Mouse (Mus musculus) urinary bladder, postnatal 10 days (tissue): ENCODE measurements around the gene Amigo3.

ENCODE experiments used
- DNase-seq: peaks from one replicate; pipeline ENCODE4 v3.0.0; 2022; ENCODE audit warnings: low spot score

The Amigo3 gene

DNA sequence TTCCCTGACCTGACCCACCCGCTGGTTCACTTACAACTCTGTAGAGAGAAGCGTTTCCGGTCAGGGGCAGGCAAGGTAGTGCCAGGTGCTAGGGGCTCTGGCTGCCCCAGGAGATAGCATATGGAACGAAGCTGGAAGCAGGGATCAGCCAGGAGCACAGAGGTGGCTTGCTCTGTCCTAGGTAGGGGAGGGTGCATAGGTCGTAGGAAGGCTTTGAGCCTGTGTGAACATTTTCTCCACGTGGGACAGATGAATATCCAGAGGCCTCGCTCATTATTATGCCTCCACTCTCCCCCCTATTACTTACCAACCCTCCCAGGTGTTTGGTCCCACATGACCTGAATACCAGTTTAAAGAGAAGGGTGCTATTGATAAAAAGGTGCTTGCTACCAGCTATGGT, 548 bp upstream of the Amigo3 start:
- DNase-seq, result no peak

DNA sequence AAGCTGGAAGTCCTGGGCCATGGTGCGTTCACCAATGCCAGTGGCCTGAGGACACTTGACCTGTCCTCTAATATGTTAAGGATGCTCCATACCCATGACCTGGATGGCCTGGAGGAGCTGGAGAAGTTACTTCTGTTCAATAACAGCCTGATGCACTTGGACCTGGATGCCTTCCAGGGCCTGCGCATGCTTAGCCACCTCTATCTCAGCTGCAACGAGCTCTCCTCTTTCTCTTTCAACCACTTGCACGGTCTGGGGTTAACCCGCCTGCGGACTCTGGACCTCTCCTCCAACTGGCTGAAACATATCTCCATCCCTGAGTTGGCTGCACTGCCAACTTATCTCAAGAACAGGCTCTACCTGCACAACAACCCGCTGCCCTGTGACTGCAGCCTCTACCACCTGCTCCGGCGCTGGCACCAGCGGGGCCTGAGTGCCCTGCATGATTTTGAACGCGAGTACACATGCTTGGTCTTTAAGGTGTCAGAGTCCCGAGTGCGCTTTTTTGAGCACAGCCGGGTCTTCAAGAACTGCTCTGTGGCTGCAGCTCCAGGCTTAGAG, 786 bp downstream of the Amigo3 start:
- DNase-seq, result no peak

DNA sequence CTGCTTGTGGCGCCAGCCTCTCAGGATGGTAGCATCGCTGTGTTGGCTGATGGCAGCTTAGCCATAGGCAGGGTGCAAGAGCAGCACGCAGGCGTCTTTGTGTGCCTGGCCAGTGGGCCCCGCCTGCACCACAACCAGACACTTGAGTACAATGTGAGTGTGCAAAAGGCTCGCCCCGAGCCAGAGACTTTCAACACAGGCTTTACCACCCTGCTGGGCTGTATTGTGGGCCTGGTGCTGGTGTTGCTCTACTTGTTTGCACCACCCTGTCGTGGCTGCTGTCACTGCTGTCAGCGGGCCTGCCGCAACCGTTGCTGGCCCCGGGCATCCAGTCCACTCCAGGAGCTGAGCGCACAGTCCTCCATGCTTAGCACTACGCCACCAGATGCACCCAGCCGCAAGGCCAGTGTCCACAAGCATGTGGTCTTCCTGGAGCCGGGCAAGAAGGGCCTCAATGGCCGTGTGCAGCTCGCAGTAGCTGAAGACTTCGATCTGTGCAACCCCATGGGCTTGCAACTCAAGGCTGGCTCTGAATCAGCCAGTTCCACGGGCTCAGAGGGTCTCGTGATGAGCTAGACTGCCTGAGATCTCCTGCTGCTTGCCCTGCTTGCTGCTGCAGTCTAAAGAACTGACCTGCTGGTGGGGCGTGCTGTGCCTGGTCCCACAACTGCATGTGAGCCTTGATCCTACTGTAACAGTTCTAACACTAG, 1.5 kb downstream of the Amigo3 start:
- DNase-seq, result no peak

DNA sequence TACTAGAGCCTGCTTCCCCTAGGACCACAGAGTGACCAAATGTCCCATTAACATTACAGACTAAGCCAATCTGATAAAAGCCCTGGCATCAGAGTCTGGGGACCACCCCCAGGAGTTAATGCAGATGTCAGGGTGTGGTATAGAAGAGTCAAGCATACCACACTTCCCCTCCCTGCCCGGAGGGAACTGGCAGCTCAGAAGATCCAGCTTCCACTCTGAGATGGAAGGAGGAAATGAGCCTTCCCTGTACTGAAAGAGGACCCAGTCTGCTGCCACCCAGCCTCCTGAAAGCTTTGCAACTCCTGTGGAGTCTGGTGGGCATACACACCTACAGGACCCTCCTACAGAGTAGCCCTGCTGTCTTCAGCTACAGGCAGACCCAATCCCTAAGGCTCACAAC, 2.1 kb downstream of the Amigo3 start:
- DNase-seq, result no peak

DNA sequence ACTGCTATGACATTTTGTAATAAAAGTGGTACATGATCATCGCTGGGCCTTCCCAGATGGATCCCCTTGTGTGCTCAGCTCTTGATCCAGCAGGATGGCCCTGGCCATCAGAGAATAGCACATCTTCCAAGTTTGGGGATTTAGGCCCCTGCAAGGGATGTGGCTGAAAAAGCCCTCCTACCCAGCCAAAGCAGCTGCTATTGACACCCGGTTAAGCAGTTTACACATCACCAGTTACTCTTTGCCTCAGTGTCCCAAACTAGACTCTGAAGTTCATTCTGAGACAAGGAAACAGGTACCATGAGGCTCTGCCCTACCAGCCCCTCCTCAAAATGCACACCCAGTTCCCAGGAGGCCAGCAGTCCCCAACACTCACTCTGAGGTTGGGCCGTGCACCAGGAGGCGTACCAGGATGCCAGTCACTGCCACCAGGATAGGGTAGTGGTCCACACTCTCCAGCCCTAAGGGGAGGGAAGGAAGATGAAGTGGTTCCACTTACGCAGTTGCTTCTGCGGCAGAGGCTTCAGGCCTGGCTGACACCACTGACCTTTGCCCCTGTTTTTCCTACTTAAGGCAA, 2.8 kb downstream of the Amigo3 start:
- DNase-seq, result no peak

DNA sequence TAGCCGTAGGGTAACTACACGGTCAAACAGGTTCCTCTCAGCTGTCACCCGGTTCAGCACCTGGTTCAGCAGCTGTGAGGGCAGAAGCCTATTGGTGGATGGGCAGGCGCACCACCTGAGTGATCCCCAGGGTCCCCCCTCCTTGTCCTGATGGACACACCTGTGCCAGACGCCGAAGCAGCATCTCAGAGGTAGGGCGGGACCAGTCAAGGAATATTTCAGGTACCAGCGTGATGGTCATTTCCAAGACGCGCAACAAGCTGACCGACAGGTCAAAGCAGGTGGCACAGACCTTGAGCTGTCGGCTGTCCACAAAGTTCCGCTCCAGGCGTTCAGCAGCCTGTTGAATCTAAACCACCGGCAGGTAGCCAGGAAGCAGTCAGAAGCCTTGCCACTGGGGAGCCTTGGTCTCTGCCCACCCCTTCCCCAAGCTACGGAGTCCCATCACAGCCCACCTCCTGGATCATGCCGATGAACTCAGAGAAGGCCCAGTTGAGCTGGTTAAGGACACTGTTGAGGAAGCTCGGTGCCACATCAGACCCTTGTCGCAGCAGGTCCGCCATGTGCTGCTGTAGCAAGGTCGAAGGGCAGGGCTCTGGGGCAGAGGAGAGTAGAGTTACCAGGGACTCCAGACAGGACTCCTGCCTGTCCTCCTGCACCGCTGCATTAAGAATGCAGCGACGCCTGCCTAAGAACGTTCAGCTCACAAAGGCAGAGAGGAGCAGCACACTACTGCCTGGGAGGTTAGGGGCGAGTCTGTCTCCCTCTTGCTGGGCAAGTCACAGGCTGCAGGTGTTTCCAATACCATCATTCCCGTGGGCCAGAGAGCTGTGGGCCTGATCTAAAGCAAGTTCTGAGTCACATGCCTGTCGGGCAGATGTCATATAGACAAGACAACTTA, 3.7 kb downstream of the Amigo3 start:
- DNase-seq, result no peak

DNA sequence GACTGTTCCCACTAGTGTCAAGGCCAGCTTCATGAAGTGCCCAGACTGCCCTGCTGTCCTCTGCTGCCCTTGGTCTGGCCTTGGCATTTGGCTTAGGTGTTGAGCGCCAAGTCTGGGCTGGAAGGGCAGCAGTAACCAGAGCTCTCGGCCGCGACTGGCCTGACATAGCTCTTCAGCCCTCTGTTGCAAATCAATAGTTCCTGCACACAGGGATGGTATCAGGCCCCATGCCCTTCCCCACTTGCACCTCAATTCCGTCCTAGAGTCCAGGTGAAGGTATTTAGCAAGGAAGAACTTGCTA, 4.3 kb downstream of the Amigo3 start:
- DNase-seq, result no peak

DNA sequence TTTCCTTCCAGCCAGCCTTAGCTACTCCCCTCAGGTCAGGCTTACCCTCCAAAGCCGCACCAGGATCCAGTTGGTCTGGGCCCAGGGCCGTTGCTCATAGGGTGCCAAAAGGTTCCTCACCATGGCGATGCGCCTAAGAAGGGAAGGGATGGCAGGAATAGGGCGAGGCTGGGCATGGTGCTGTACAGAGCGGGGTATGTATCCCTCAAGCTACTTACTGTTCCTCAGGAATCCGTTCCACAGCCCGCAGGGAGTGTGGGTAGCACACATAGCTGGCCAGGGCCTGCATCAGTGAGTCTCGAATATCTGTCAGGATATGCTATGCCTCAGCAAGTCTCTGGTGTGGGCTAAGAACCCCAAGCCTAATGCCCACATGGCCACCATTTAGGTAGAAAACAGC, 5.3 kb downstream of the Amigo3 start:
- no peak for DNase-seq

DNA sequence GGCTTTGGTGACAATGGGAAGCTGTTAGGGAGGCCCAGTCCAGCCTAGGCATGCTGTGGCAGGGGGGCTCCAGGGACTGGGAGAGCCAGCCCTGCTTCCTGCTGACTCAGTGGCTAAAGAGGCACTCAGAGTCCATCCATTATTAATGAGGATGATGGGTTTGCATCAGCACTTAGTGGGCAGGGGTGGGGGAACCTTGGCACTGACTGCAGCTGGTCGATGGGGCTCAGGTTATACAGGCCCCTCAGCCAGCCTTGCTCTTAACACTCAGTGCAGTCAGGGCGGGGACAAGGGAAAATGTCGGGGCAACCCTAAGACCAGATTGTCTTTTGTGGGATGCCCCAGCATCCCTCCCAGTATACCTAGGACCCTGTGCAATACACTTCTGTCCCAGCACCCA, 9.2 kb downstream of the Amigo3 start:
- DNase-seq, result no peak

DNA sequence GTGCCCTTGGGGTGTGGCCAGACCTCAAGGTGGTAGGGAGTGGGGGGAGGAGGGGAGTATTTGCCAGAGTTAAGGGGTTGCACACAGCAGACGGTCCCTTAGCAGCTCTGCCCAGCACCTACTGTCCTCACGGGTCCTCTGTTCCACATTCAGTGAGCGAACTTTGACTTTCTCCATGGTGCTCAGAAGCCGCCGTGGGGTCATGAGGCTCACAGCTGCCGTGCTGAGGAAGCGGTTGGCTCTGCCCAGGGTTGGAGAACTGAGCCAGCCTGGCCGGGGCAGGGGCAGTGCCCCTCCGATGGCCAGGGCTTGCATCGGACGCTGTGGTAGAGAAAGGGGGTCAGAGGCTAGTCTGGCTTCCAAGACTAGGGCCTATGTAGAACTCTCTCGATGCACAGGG, 10.4 kb downstream of the Amigo3 start:
- DNase-seq, result no peak

DNA sequence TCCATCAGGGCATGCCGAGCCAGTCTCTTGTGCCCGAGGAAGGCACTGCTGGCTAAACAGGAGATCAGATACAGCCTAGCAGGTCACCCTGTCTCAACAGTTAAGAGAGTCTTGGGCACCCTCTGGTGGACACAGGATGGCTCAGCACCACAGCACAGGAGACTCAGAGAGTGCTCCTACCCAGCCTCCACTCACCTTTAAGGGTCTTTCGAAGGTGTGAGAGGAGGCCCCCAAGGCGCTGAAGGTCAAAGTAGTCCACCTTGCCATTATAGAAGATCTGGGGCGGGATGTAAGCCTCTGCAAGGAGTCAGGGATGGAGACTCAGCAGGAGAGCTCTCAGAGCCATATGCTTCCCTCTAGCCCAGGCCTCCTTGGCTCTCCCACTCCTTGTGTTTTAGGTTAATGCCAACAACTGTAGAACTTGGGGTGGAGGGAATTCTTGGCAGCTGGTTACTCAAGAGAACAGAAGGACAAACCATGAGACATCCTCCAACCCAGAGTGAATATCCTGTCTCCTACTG, 12.6 kb downstream of the Amigo3 start:
- no peak for DNase-seq

DNA sequence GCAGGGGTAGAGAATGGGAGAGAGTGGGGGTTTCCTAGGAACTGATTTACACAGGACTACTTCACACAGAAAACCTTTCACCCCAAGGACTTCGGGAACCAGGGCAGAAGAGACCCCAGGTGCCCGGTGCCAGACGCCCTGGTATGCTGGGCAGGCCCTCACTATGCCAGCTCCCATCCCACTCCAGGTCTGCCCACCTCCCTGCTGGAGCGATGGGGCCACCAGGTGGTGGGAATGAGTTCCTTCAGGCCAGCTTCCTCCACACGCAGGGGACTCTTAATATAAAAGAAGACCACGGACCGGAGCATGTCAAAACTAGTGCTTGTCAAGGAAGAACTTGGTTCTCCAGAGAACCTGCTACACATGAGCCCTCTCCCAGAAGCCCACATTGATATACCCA, 14.2 kb downstream of the Amigo3 start:
- DNase-seq, result no peak

DNA sequence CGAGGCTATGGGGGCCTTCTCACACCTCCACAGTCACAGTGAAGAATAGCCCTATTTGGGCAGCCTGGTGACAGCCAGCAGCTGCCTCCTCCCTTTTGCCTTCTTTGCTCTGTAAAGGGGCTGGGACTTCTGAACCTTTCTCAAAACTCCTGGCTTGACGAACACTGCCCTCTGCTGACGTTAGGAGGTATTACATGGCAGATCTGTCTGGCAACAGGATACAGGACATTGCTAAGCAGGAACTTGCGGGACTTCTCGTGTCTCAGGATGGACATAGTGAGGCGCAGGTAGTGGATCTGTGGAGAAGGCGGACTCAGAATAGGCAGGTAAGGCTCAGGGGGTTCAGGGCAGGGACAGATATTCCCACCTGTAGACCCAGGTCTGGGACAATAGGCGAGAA, 14.9 kb downstream of the Amigo3 start:
- DNase-seq, result peak; percentile 50

DNA sequence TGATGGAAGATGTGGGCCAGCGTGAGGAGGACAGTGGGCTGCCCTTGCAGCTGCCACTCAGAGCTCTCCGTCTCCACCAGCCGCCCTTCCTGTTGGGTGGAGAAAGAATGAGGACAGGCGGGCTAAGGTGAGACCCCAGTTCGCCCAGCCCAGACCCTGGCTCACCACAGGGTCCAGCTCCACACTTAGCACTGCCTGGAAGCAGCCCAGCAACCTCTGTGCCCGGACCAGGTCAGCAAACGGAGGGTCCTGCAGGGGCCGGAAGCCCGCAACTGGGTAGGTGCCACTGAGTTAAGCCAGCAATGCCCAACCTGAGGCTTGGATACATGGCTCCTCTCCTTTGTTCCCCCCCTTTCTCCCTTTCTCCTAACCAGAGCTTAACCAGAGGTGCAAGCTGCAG, 16.0 kb downstream of the Amigo3 start:
- DNase-seq, result no peak

DNA sequence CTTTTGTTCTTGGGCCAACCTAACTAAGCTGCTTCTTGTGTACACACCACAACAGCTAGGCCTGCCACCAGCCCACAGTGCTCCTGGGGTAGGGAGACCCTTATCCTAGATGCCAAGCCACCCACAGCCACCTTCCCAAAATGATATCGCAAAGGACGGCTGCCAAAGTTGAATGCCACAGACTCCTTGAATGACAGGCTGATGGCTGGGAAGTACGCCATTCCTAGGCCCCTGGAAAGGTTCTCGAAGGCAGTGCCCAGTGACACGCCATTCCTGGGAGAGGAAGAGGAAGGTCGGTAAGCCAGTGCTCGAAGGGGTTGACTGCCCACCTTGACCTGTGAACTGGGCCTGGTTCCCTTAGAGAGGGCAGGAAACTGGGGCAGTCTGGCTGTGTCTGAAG, 16.6 kb downstream of the Amigo3 start:
- no peak for DNase-seq

DNA sequence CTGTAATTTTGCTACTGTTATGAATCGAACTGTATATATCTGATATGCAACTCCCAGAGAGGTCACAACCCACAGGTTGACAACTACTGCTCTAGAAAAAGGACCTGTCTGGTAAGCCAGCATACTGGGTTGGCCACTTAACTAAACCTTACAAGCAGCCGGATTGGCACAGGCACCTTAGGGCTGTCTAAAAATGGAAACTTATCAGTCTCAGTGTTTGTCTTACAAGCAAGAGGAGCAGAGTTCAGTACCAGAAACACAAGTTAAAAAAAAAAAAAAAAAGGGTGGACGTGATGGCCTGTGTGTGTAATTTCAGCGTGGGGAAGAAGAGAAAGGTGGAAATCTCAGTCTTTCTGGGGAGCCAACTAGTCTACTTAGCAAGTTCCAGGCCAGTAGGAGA, 18.8 kb downstream of the Amigo3 start:
- DNase-seq, result no peak

DNA sequence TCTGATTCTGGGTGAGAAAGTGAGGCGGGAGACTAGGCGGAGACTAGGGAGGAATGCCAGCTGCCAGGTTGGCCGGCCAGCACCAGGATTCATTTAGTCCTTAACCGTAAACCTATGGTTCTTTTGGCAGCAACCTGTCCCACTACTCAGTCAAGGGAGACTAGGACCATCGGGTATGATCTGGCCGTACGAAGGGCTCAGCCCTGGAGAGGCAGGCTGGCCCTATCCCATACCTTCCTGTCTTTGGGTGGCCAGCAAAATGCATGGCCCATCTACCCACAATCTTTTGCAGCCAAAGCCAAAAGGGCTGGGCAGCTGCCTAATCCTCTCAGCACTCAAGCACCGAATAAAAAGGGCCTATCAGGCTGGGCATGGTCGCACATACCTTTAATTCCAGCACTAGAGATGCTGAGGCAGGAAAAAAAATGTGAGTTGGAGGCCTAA, 19.5 kb downstream of the Amigo3 start:
- DNase-seq, result no peak

DNA sequence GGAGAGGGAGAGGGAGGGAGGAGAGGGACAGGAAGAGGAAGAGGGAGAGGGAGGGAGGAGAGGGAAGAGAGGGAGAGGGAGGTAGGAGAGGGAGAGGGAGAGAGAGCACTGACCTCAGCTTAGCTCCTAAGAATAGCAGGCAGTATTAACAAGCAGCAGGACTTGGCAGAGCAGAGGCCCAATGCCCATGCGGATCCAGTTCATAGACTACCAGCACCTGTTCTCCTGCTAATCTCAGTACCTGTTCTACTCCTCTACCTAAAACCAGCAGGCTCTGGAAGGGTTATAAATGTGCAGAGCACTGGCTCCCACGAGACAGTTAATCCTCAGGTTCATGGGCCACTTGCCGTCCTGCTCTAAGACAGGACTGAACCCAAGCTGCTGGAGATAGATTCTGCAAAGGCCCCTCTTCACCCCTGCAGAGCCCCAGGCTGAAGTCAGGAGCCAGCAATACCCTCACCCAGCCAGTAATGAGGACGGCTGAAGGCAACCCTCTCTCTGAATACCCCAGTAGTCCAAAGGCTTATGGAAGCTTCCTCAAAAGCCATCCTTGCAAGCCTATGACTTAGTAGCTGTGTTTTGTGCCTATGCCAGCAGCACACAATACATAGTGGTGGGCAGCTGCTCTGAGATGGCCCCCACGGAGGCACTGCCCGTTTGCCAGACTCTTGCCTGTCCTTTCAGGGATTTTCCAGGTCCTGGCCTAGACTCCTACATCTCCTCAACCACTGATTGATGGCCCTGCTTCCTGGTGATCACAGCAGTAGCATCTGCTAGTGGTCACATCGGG, 20.4 kb downstream of the Amigo3 start:
- DNase-seq, result no peak

DNA sequence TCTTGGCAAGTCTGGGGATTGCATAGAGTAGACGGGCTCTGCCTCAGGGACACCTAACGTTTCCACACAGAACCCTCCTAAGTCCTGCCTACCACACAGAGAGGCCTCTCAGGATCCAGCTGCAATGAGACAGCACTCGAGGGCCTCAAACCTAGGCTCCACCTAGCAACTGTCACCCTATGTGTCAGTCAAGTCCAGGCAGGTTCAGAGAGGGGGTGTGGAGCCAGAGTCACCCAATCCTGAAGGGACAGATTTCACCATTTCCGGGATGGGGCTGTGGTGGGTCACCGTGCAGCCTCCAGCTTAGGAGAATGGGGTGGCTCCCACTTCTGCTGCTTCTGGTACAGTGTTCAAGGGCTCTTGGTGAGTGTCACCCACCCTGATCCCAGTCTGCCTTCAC, 27.2 kb downstream of the Amigo3 start, which contains the start of gene Mst1:
TSS of gene Mst1 (plus strand) at position 269 of the 400 bp plus-strand sequence.
- no peak for DNase-seq

DNA sequence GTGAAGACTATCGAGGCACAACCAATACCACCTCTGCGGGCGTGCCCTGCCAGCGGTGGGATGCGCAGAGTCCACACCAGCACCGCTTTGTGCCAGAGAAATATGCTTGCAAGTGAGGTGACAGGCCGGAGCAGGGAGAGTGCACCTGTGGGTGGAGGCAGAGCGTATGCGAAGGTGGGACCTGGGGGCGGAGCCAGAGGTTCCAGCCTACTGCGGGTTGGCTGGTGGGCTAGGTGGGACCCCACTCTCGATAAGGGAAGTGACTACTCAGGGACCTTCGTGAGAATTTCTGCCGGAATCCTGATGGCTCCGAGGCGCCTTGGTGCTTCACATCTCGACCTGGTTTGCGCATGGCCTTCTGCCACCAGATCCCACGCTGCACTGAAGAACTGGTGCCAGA, 29.6 kb downstream of the Amigo3 start:
- DNase-seq, result no peak

DNA sequence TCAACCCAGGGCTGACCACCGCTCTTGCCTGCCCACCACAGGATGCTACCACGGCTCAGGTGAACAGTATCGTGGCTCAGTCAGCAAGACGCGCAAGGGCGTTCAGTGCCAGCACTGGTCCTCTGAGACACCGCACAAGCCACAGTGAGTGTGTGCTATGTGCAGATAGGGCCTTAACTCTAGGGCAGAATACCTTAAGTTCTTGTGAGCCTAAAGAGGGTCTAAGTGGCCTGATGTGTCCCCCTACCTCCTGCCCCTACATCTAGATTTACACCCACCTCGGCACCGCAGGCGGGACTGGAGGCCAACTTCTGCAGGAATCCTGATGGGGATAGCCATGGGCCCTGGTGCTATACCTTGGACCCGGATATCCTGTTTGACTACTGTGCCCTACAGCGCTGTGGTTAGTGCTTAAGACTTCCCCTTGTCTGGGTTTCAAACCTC, 30.1 kb downstream of the Amigo3 start, which contains the start of gene Rnf123:
TSS of gene Rnf123 (minus strand) at position 359 of the 444 bp plus-strand sequence.
- no peak for DNase-seq

DNA sequence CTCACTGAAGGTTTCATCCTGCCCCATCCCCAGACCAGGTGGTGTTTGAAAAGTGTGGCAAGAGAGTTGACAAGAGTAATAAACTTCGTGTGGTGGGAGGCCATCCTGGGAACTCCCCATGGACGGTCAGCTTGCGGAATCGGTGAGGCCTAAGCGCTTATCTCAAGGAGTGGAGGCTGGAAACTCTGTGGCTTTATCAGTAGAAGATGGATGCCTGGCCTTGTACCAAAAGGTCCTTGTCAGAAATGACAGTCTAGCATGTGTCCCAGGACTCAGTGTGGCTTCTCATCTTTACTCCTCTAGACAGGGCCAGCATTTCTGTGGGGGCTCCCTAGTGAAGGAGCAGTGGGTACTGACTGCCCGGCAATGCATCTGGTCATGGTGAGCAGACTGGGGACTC, 30.6 kb downstream of the Amigo3 start:
- DNase-seq, result no peak
